Mouse (Mus musculus) olfactory bulb, adult 2 months (tissue): Measurements from ENCODE around the gene Eno2.

Experiments used
- CTCF ChIP-seq: fragments of 200-500 bp; IDR thresholded peaks from 2 replicates; pipeline ENCODE4 v1.5.1; 2012; ENCODE audit warnings: low read depth, mild to moderate bottlenecking, low read length, moderate library complexity; ENCODE audit not compliant: insufficient read depth
- POLR2A ChIP-seq: fragments of 200-500 bp; IDR thresholded peaks from 2 replicates; pipeline ENCODE4 v1.6.1; 2012; ENCODE audit warnings: mild to moderate bottlenecking, low read depth, low read length, moderate library complexity; ENCODE audit not compliant: insufficient read depth

DNA sequence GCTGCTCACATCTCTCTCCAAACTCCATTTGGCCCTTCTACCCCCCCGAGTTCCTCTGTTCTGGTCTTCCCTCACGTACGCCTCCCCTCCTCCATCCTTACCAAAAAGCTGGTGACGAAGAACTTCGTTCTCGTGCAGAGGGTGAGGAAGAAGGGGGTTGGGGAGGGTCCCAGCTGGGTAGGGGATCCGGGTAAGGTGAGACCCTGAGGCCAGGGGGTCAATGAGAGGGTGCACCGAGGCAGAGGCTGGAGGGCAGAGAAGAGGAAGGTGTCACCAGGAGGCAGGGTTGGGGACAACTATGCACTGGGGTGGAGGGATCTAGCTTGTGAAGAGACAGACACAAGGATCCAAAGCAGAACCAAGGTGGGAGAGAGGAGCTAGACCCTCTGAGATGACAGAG, 25.8 kb downstream of the Eno2 start:
- no peak for TF ChIP-seq CTCF
- no peak for TF ChIP-seq POLR2A
